Mouse (Mus musculus) induced T-regulatory cell, adult 2 months (primary cell): ENCODE measurements around the gene Treml2.
"Not testable (repeated sequence)": the region's sequence is repeated elsewhere in the genome, so short reads cannot be mapped to it uniquely, and the experiment has no call there.

Experiments
- DNase-seq: peaks from one replicate; pipeline ENCODE4 v3.0.0-alpha.2; 2012; ENCODE audit warnings: low read depth

The Treml2 gene

GRCm38 (mm10) chr17:48293500-48294194 lies 5.7 kb upstream of the Treml2 start:
- DNase-seq, result peak; percentile 38

- no peak for DNase-seq
Observed at GRCm38 (mm10) chr17:48299756-48300155, 458 bp downstream of the Treml2 start.

- peak; percentile 63 for DNase-seq
Observed at GRCm38 (mm10) chr17:48300199-48300598, 901 bp downstream of the Treml2 start.

- DNase-seq, result peak; percentile 67
Observed at GRCm38 (mm10) chr17:48300861-48301260, 1.6 kb downstream of the Treml2 start.

GRCm38 (mm10) chr17:48301792-48302191 lies 2.5 kb downstream of the Treml2 start:
- DNase-seq, result peak; percentile 25

GRCm38 (mm10) chr17:48312124-48312523 lies 12.8 kb downstream of the Treml2 start:
- no peak for DNase-seq

- DNase-seq, result not testable (repeated sequence)
Observed at GRCm38 (mm10) chr17:48315905-48316579, 16.7 kb downstream of the Treml2 start, which contains the start of gene B430306N03Rik. TSS of gene B430306N03Rik (plus strand) at chr17:48316141.

GRCm38 (mm10) chr17:48318686-48319085 lies 19.4 kb downstream of the Treml2 start:
- no peak for DNase-seq

GRCm38 (mm10) chr17:48321279-48321678 lies 22.0 kb downstream of the Treml2 start:
- DNase-seq, result no peak

GRCm38 (mm10) chr17:48323236-48323635 lies 23.9 kb downstream of the Treml2 start:
- DNase-seq, result no peak

- no peak for DNase-seq
Observed at GRCm38 (mm10) chr17:48324258-48324657, 25.0 kb downstream of the Treml2 start.

- no peak for DNase-seq
Observed at GRCm38 (mm10) chr17:48325093-48325492, 25.8 kb downstream of the Treml2 start.

- no peak for DNase-seq
Observed at GRCm38 (mm10) chr17:48325638-48326037, 26.3 kb downstream of the Treml2 start.

GRCm38 (mm10) chr17:48326656-48327055 lies 27.4 kb downstream of the Treml2 start:
- no peak for DNase-seq

GRCm38 (mm10) chr17:48332524-48332923 lies 33.2 kb downstream of the Treml2 start:
- peak; percentile 71 for DNase-seq

- DNase-seq, result no peak
Observed at GRCm38 (mm10) chr17:48334186-48334585, 34.9 kb downstream of the Treml2 start.

- peak; percentile 84 for DNase-seq
Observed at GRCm38 (mm10) chr17:48336857-48337256, 37.6 kb downstream of the Treml2 start.

GRCm38 (mm10) chr17:48340267-48340666 lies 41.0 kb downstream of the Treml2 start:
- DNase-seq, result no peak

- no peak for DNase-seq
Observed at GRCm38 (mm10) chr17:48341947-48342346, 42.6 kb downstream of the Treml2 start.

- no peak for DNase-seq
Observed at GRCm38 (mm10) chr17:48343065-48343464, 43.8 kb downstream of the Treml2 start.

GRCm38 (mm10) chr17:48345824-48346223 lies 46.5 kb downstream of the Treml2 start:
- DNase-seq, result no peak

GRCm38 (mm10) chr17:48346231-48346630 lies 46.9 kb downstream of the Treml2 start, which contains the start of gene Trem2:
TSS of gene Trem2 (plus strand) at chr17:48346401.
- no peak for DNase-seq

GRCm38 (mm10) chr17:48346834-48347233 lies 47.5 kb downstream of the Treml2 start:
- DNase-seq, result no peak
